Mouse (Mus musculus): Measurements from ENCODE around the gene Armcx5. TPM values are rescaled to one million over a fixed set of nuclear protein-coding genes. Genes with fewer than 3 reads are reported as not detected.

Armcx5 gene
- polyA plus RNA-seq (2017; shearing (Covaris generic)) = 10 to 100 TPM; 12.7 to 13.9 TPM

GRCm38 (mm10) chrX:135742304-135743055 is at the start of gene Armcx5, which contains the start of gene Gprasp1:
TSS of gene Armcx5 (plus strand) at chrX:135742733.
TSS of gene Gprasp1 (plus strand) at chrX:135742733.

GRCm38 (mm10) chrX:135693633-135694032 is 48.9 kb upstream of the Armcx5 start, which contains the start of gene Tcp11x2:
TSS of gene Tcp11x2 (minus strand) at chrX:135693790.

GRCm38 (mm10) chrX:135725161-135725560 is 17.4 kb upstream of the Armcx5 start, which contains the start of gene Tmsb15a:
TSS of gene Tmsb15a (minus strand) at chrX:135725261.

Other genes with a start within 250 kb of the Armcx5 start
- under 1 TPM in 1 of 2 experiments, not detected in 1; 0.13 TPM for gene AV320801, start 248.1 kb upstream of the Armcx5 start, polyA plus RNA-seq (2017; shearing (Covaris generic))
- not detected for gene Nxf7, start 144.0 kb upstream of the Armcx5 start, polyA plus RNA-seq (2017; shearing (Covaris generic))
- gene Prame, start 115.0 kb upstream of the Armcx5 start, polyA plus RNA-seq (2017; shearing (Covaris generic)) = not detected
- gene Tcp11x2, start 48.9 kb upstream of the Armcx5 start, polyA plus RNA-seq (2017; shearing (Covaris generic)) = not detected
- not detected for gene Tmsb15a, start 17.5 kb upstream of the Armcx5 start, polyA plus RNA-seq (2017; shearing (Covaris generic))
- gene Gprasp1, start within 50 bp of the Armcx5 start, polyA plus RNA-seq (2017; shearing (Covaris generic)) = 10 to 100 TPM; 38.6 to 43.3 TPM
- gene Bhlhb9, start 54.9 kb downstream of the Armcx5 start, polyA plus RNA-seq (2017; shearing (Covaris generic)) = 10 to 100 TPM; 21.3 to 29.4 TPM
- 10 to 100 TPM; 20.0 to 22.3 TPM for gene Gprasp2, start 96.3 kb downstream of the Armcx5 start, polyA plus RNA-seq (2017; shearing (Covaris generic))

Data from inflammation-experienced regulatory T-cells (primary cell).